Mouse (Mus musculus): ENCODE results near the gene Cand2. TPM values are rescaled to one million over a fixed set of nuclear protein-coding genes. Genes with fewer than 3 reads are reported as not detected.
A peak's percentile ranks its signal among the peaks of the same experiment; 100 is the strongest.
"Not testable (repeated sequence)": the region's sequence is repeated elsewhere in the genome, so short reads cannot be mapped to it uniquely, and the experiment has no call there.

The Cand2 gene
- polyA plus RNA-seq, 2 experiments = 1.7 to 2.4 TPM

GRCm38 (mm10) chr6:115821216-115821993 is 47.1 kb downstream of the Cand2 start:
- Histone ChIP-seq H3K36me3 (replicated peaks; ENCODE audit: control insufficient read depth, insufficient read depth, low read depth) (no peaks in the 10 kb centered on the region), H3K4me3 (ENCODE audit: insufficient read depth in 1 of 2, low read depth in 2 of 2, low read length in 2 of 2) (no peak overlapping the region), H3K9ac (replicated peaks) (no peak overlapping the region; the same call in 1 of the 2 replicates), H3K9me3 (ENCODE audit: control insufficient read depth, low read length) (no peaks in the 10 kb centered on the region), H3K27ac (no peak overlapping the region; the same call in 1 of the 2 replicates), H3K4me1 (replicated peaks; ENCODE audit: control insufficient read depth in 2 of 2, insufficient read depth in 2 of 2, low read length in 1 of 2) (peaks cover 18 to 29% of the 10 kb centered on the region in 2 experiments), H3K27me3 (ENCODE audit: control insufficient read depth, insufficient read depth, low read length) (no peaks in the 10 kb centered on the region), H3K4me2 (ENCODE audit: low read depth) (peak overlapping the region; percentile 35; the same call in 1 of the 2 replicates)
- WGBS (ENCODE audit: insufficient replicate concordance) = 49% methylated on average over 8 of the region's 8 CpGs
- TF ChIP-seq CTCF (IDR thresholded peaks at IDR 0.05; ENCODE audit: low read depth) (peak; percentile 27; the same call in 1 of the 2 replicates), EP300 (IDR thresholded peaks at IDR 0.05; ENCODE audit: low read depth) (no peak)
- ATAC-seq (ENCODE audit: insufficient read depth) = peak; percentile 63
- DNase-seq (ENCODE audit: low read depth in 3 of 3, low spot score in 3 of 3) = no peak

DNA sequence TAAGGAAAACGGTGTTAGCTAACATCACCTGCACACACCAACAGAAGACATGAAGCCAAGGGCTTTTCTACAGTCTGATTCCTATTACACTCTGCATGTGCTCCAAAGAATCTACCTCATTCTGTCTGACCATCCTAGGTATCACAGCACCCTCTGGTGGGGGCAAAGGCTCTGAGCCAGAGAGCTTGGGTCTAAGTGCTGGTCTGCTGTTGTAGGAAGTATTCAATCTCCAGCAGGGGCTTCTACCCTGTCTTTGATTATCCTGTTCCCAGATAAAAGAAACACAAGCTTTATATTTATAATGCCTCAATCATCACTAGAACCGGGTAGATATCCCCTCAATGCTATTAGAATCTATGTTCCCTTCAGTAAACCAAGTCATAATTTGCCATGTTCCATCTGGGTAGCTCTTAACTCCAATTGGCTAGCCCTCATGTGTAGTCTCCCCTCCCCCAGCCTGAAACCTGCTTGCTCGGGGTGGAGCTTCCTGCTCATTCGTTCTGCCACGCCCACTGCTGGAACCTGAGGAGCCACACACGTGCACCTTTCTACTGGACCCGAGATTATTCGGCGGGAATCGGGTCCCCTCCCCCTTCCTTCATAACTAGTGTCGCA is 49.6 kb downstream of the Cand2 start:
- H3K27me3 ChIP-seq (ENCODE audit: control insufficient read depth, insufficient read depth, low read length); H3K9me3 ChIP-seq (ENCODE audit: control insufficient read depth, low read length); H3K36me3 ChIP-seq (replicated peaks; ENCODE audit: control insufficient read depth, insufficient read depth, low read depth); H3K9ac ChIP-seq (replicated peaks): not testable (repeated sequence)
- Histone ChIP-seq H3K4me1 (replicated peaks; ENCODE audit: control insufficient read depth in 2 of 2, insufficient read depth in 2 of 2, low read length in 1 of 2) (peaks cover 18 to 29% of the 10 kb centered on the region in 2 experiments), H3K4me3 (ENCODE audit: insufficient read depth in 1 of 2, low read depth in 2 of 2, low read length in 2 of 2) (peak overlapping the region in 1 of 2 experiments; percentile 7; a peak in 1 of 4 replicates), H3K27ac (peak overlapping the region; percentile 0), H3K4me2 (ENCODE audit: low read depth) (peak overlapping the region; percentile 49)
- peak; percentile 79 for TF ChIP-seq CTCF (IDR thresholded peaks at IDR 0.05; ENCODE audit: low read depth)
- ATAC-seq (ENCODE audit: insufficient read depth) = peak; percentile 95
- peak; percentile 36 to 81 (median 77) for DNase-seq (ENCODE audit: low read depth in 3 of 3, low spot score in 3 of 3)
- 0% methylated on average over 5 of the region's 11 CpGs for WGBS (ENCODE audit: insufficient replicate concordance)

- Histone ChIP-seq H3K9me3 (ENCODE audit: control insufficient read depth, low read length) (no peaks in the 10 kb centered on the region), H3K4me2 (ENCODE audit: low read depth) (no peak overlapping the region), H3K36me3 (replicated peaks; ENCODE audit: control insufficient read depth, insufficient read depth, low read depth) (no peaks in the 10 kb centered on the region), H3K27me3 (ENCODE audit: control insufficient read depth, insufficient read depth, low read length) (no peaks in the 10 kb centered on the region), H3K4me1 (replicated peaks; ENCODE audit: control insufficient read depth in 2 of 2, insufficient read depth in 2 of 2, low read length in 1 of 2) (peaks cover 7 to 17% of the 10 kb centered on the region in 2 experiments), H3K27ac (no peak overlapping the region; the same call in 1 of the 2 replicates), H3K9ac (replicated peaks) (no peak overlapping the region), H3K4me3 (ENCODE audit: insufficient read depth in 1 of 2, low read depth in 2 of 2, low read length in 2 of 2) (no peak overlapping the region)
- 65% methylated on average over 6 of the region's 6 CpGs for WGBS (ENCODE audit: insufficient replicate concordance)
- DNase-seq (ENCODE audit: low read depth in 3 of 3, low spot score in 3 of 3) (no peak), ATAC-seq (ENCODE audit: insufficient read depth) (peak; percentile 49; the same call in 1 of the 2 replicates)
- TF ChIP-seq EP300 (IDR thresholded peaks at IDR 0.05; ENCODE audit: low read depth) (0 out of 2 replicates have a peak, but pooled peaks have one; percentile 10), CTCF (IDR thresholded peaks at IDR 0.05; ENCODE audit: low read depth) (0 out of 2 replicates have a peak, but pooled peaks have one; percentile 8)
Measured at GRCm38 (mm10) chr6:115830779-115831601, 56.7 kb downstream of the Cand2 start.

- no peaks in the 10 kb centered on the region for H3K27me3 ChIP-seq (ENCODE audit: control insufficient read depth, insufficient read depth, low read length)
- no peak overlapping the region for H3K9ac ChIP-seq (replicated peaks)
- ATAC-seq (ENCODE audit: insufficient read depth) (peak; percentile 50), DNase-seq (ENCODE audit: low read depth in 3 of 3, low spot score in 3 of 3) (no peak)
- TF ChIP-seq EP300 (IDR thresholded peaks at IDR 0.05; ENCODE audit: low read depth) (no peak), CTCF (IDR thresholded peaks at IDR 0.05; ENCODE audit: low read depth) (no peak)
- H3K4me3 ChIP-seq (ENCODE audit: insufficient read depth in 1 of 2, low read depth in 2 of 2, low read length in 2 of 2) = no peak overlapping the region
- H3K9me3 ChIP-seq (ENCODE audit: control insufficient read depth, low read length) = no peaks in the 10 kb centered on the region
- no peaks in the 10 kb centered on the region for H3K36me3 ChIP-seq (replicated peaks; ENCODE audit: control insufficient read depth, insufficient read depth, low read depth)
- no peak overlapping the region for H3K4me2 ChIP-seq (ENCODE audit: low read depth)
- no peak overlapping the region for H3K27ac ChIP-seq
- 72% methylated on average over 2 of the region's 2 CpGs for WGBS (ENCODE audit: insufficient replicate concordance)
- peaks cover 7 to 17% of the 10 kb centered on the region in 2 experiments for H3K4me1 ChIP-seq (replicated peaks; ENCODE audit: control insufficient read depth in 2 of 2, insufficient read depth in 2 of 2, low read length in 1 of 2)
Measured at GRCm38 (mm10) chr6:115832152-115832850, 58.0 kb downstream of the Cand2 start.
